Mouse (Mus musculus) neural tube, embryonic 12.5 days (tissue): ENCODE data around the gene Tmem38b. TPM values are rescaled to one million over a fixed set of nuclear protein-coding genes. Genes with fewer than 3 reads are reported as not detected.
A peak's percentile ranks its signal among the peaks of the same experiment; 100 is the strongest.

Experiments
- ATAC-seq: fragments of 200-750 bp; cut with Nextera tagmentation; 2 replicates; pipeline ENCODE4 v1.8.0; 2017; ENCODE audit warnings: low read depth, mild to moderate bottlenecking, moderate TSS enrichment, moderate library complexity; ENCODE audit not compliant: low FRiP score
- H3K27ac ChIP-seq: fragments of 300-500 bp; sonication (generic); 2 replicates; pipeline ENCODE4 v1.5.1; 2016
- H3K27me3 ChIP-seq: fragments of 300-500 bp; sonication (generic); replicated peaks from 2 replicates; pipeline ENCODE4 v1.6.1; 2016; ENCODE audit warnings: mild to moderate bottlenecking
- H3K36me3 ChIP-seq: fragments of 300-500 bp; sonication (generic); 2 replicates; pipeline ENCODE4 v1.6.1; 2016; ENCODE audit warnings: mild to moderate bottlenecking
- H3K4me1 ChIP-seq: fragments of 300-500 bp; sonication (generic); 2 replicates; pipeline ENCODE4 v1.6.1; 2016
- H3K4me2 ChIP-seq: fragments of 300-500 bp; sonication (generic); replicated peaks from 2 replicates; pipeline ENCODE4 v1.6.1; 2016; ENCODE audit warnings: mild to moderate bottlenecking
- H3K4me3 ChIP-seq: fragments of 300-500 bp; sonication (generic); 2 replicates; pipeline ENCODE4 v1.5.1; 2016
- H3K9ac ChIP-seq: fragments of 300-500 bp; sonication (generic); 2 replicates; pipeline ENCODE4 v1.6.1; 2016; ENCODE audit warnings: mild to moderate bottlenecking
- H3K9me3 ChIP-seq: fragments of 300-500 bp; sonication (generic); 2 replicates; pipeline ENCODE4 v1.6.1; 2016; ENCODE audit warnings: mild to moderate bottlenecking
- WGBS: fragments of 180-500 bp; shearing (Covaris S2); methylation state at CpG from one replicate; pipeline ENCODE4 v1.1.7; 2016; 5-methylcytosine and 5-hydroxymethylcytosine counted together
- polyA plus RNA-seq: library from polyadenylated mRNA; unstranded; fragments of >200 nt; fragmentation: Nextera tagmentation; extraction: Ambion mirVana; gene quantifications from 2 replicates; pipeline ENCODE4 v1.2.1, GENCODE M21; 2016

The Tmem38b gene
- polyA plus RNA-seq, result 5.3 and 5.4 TPM in 2 replicates

DNA sequence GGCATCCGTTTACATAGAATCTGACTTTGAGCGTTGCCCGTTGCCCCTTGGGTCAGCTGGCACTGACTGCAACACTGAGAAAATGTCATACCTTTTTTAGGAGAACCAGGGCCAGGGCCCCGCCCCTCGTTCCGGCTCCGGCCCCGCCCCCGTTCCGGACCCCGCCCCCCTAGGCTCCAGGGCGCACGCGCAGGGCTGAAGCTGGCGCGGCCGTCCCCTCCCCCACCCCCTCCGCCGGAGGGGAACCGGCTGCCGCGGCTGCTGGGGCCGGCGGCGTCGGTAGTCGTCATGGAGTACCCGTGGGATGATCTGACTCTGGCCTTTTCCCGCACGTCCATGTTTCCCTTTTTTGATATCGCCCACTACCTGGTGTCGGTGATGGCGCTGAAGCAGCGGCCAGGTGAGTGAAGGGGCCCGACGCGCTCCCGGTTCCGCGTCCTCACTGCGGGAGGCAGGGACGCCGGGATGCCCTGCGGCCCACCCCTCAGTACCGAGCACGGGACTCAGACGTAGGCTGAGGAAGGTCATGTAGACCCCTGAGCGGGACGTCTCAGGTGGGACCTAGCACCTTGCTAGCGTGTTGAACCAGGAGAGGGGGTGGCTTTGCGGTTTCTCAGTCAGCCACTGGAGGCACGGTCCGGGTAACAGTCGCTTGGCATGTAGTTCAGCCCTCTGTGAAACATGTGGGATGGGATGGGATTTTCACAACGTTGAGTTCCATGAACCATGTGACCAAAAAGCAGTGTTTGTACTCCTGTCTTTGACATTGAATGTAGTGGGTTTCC is at the start of gene Tmem38b:
Gene Tmem38b, plus strand, starts transcription at position 225 of the 785 bp plus-strand sequence.
- peak within 1 kb of the TSS; percentile 71 for H3K4me2 ChIP-seq
- no peaks in the 10 kb centered on the region for H3K27me3 ChIP-seq
- peak within 1 kb of the TSS; percentile 84 for H3K4me3 ChIP-seq
- ATAC-seq, result peak; percentile 94
- peak within 1 kb of the TSS; percentile 74 for H3K9ac ChIP-seq
- no peaks in the 10 kb centered on the region for H3K9me3 ChIP-seq
- H3K4me1 ChIP-seq, result peaks cover 5% of the 10 kb centered on the region; the same call in 1 of the 2 replicates
- no peaks in the 10 kb centered on the region for H3K36me3 ChIP-seq
- WGBS, result under 1% methylated on average over 55 of the region's 55 CpGs
- H3K27ac ChIP-seq, result no peak within 1 kb of the TSS

DNA sequence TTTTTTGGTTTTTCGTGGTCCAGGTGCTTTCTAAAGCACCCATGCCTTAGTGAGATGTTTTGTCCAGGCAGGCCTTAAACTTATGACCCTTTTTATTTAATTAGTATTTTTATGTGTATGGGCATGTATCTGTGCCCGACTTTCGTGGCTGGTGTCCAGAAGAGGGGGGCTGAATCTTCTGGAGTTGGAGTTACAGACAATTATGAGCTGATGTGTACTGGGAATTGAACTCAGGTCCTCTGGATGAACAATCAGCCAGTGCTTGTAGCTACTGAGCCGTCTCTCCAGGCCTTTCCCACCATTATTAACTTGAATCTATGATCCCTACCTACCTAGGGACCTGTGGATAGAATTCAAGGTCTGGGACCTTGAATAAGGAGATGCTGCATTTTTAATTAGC is 44.4 kb upstream of the Tmem38b start:
- no peak overlapping the region for H3K27ac ChIP-seq
- H3K4me1 ChIP-seq, result peaks cover 18% of the 10 kb centered on the region
- H3K4me2 ChIP-seq, result no peak overlapping the region
- H3K9me3 ChIP-seq, result no peaks in the 10 kb centered on the region
- WGBS, result 80% methylated on average over 4 of the region's 4 CpGs
- H3K36me3 ChIP-seq, result no peaks in the 10 kb centered on the region
- 0 out of 2 replicates have a peak, but pooled peaks cover 9% of the 10 kb centered on the region for H3K27me3 ChIP-seq
- H3K4me3 ChIP-seq, result no peak overlapping the region
- H3K9ac ChIP-seq, result no peak overlapping the region
- no peak for ATAC-seq

DNA sequence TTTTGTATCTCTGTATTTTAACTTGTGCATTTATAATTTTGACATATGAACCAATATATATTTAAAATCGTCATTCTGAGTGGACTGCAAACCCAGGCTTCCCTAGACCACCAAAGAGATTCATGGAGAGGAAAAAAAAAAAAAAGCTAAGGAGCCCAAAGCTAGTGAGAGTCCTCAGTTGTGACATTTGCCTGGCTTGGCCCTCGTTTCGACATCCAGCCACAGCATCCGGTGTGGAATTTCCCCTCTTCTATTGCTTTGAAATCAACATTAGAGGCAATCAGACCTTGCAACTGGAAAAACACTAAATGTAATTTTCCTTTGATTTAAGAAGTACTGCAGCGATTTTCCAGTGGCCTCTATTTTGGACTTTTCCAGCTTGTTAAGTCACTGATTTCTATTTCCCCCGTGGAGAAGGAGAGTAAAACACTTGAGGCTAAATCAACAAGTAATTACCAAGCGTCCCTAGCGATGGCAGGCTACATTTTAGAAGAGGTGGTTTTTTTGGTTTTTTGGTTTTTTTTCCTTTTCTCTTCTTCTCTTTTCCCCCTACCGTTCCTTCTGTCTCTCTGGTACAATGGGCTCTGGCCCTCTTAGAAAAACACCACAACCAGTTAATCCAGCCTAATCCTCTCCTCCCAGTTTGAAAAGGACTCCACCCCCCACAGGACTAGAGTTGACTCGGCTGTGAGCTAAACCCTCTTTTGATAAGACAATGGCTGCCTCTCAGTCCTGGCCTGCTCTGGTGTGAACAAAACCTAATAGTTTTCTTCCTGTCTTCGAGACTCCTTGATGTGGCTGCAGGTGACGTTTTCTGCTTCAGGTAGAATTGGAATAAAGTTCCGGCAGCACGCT is 43.4 kb upstream of the Tmem38b start:
- 32% methylated on average over 14 of the region's 14 CpGs for WGBS
- Histone ChIP-seq H3K4me3 (no peak overlapping the region), H3K4me1 (peaks cover 18% of the 10 kb centered on the region), H3K9ac (no peak overlapping the region), H3K36me3 (no peaks in the 10 kb centered on the region), H3K27me3 (0 out of 2 replicates have a peak, but pooled peaks cover 9% of the 10 kb centered on the region), H3K27ac (no peak overlapping the region), H3K9me3 (no peaks in the 10 kb centered on the region), H3K4me2 (no peak overlapping the region)
- no peak for ATAC-seq

DNA sequence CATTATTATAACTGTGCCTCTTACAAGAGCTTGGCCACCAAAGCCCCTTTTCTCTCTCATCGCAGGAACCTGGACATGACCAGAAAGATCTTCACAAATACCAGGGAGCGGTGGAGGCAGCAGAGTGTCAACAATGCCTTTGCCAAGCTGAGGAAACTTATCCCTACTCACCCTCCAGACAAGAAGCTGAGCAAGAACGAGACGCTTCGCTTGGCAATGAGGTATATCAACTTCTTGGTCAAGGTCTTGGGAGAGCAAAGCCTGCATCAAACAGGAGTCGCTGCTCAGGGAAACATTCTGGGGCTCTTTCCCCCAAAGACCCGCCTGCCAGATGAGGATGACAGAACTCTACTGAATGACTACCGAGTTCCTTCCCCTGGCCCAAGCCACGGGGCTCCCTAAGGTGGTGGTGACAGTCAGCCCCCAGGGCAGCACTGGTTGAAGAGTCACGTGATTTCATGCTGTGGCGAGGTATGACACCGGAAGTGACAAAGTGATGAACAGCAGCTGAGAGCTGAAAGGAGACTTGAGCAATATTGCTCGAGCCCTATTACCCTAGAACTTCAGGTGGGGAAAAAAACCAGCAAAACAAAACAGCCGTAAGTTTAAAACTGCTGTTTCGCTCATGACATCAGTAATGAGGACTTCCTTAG is 40.0 kb upstream of the Tmem38b start:
- Histone ChIP-seq H3K4me1 (no peaks in the 10 kb centered on the region), H3K27ac (no peak overlapping the region), H3K36me3 (no peaks in the 10 kb centered on the region), H3K9ac (no peak overlapping the region), H3K9me3 (no peaks in the 10 kb centered on the region), H3K4me3 (no peak overlapping the region), H3K4me2 (no peak overlapping the region), H3K27me3 (no peaks in the 10 kb centered on the region)
- no peak for ATAC-seq
- 87% methylated on average over 15 of the region's 15 CpGs for WGBS

DNA sequence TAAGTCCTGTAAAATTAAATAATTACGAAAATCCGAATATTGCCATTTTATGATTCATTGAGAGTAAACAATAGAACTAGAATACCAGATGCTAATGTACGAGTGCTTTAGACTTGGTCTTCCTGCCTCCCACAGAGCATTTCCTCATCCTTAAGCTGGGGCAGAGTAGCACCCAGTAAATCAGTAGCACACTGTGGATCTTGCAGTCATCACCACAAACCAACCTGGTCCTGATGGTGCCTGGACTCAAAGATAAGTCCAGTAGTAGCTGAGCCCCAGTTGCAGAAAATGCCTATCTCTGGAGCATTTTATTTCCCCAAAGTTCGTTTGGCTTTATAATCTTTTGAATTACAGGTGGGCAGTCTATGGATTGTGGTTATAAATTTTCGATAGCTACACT is 39.0 kb upstream of the Tmem38b start:
- ATAC-seq, result no peak

DNA sequence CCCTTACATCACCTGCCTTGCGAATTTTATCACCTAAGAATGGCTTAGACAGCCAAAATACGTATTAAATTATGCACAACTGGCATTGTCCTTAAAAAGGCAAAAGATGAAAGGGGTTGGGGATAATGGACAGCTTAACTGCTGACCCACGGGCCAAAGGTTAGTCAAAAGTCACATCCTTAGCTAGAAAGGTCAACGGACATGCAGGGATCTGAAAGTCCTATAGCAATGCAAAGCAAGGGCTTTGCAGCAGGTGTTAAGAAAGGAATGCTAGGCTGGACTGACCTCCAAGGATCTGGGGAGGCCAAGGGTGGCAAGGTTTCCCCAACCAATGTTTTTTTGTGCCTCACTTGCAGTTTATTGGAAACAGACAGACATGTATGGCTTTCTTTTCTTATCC is 36.5 kb upstream of the Tmem38b start:
- Histone ChIP-seq H3K4me1 (no peaks in the 10 kb centered on the region), H3K27ac (no peak overlapping the region), H3K36me3 (no peaks in the 10 kb centered on the region), H3K4me2 (no peak overlapping the region), H3K9me3 (no peaks in the 10 kb centered on the region), H3K4me3 (no peak overlapping the region), H3K9ac (no peak overlapping the region), H3K27me3 (no peaks in the 10 kb centered on the region)
- ATAC-seq, result no peak
- 6% methylated on average over 4 of the region's 4 CpGs for WGBS

More for the DNA sequence above, 39.0 kb upstream of the Tmem38b start:
- Histone ChIP-seq H3K4me2 (no peak overlapping the region), H3K27me3 (no peaks in the 10 kb centered on the region), H3K36me3 (no peaks in the 10 kb centered on the region), H3K4me1 (no peaks in the 10 kb centered on the region), H3K9ac (no peak overlapping the region), H3K27ac (no peak overlapping the region), H3K9me3 (no peaks in the 10 kb centered on the region), H3K4me3 (no peak overlapping the region)
- 76% methylated on average over 5 of the region's 5 CpGs for WGBS

DNA sequence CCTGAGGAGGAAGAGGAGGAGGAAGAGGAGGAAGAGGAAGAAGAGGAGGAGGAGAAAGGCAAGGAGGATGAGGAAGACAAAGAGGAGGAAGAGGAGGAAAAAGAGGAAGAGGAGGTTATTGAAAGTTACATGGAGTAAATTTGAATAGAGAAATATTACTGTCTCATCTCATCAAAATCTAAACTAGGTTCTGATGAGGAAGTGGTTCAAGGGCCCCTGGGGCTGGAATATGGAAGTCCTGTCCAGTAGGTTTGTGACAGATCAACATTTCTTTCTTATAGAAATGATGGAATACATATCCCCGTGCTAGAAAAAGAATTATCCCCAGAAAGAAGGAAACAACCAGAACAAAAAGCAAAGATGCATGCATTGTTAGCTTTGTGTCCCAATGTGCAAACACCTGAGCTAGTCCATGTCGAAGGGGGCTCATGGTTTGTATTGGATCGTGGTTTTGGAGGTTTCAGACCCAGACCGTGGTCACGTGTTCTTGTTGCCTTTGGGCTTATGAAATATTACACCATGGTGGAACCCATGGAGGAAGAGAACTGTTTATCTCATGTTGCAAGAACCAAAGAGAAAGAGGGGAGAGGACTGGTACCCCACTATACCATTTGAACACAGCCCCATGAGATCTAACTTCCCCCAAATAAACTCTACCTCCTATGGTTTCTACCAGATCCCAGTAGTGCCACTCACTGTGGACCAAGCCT is 31.4 kb upstream of the Tmem38b start:
- no peak overlapping the region for H3K9ac ChIP-seq
- no peaks in the 10 kb centered on the region for H3K36me3 ChIP-seq
- H3K27me3 ChIP-seq, result no peaks in the 10 kb centered on the region
- no peak overlapping the region for H3K4me2 ChIP-seq
- no peaks in the 10 kb centered on the region for H3K9me3 ChIP-seq
- 90% methylated on average over 5 of the region's 5 CpGs for WGBS
- no peak for ATAC-seq
- H3K4me3 ChIP-seq, result no peak overlapping the region
- H3K27ac ChIP-seq, result no peak overlapping the region
- H3K4me1 ChIP-seq, result peaks cover 7% of the 10 kb centered on the region; the same call in 1 of the 2 replicates

DNA sequence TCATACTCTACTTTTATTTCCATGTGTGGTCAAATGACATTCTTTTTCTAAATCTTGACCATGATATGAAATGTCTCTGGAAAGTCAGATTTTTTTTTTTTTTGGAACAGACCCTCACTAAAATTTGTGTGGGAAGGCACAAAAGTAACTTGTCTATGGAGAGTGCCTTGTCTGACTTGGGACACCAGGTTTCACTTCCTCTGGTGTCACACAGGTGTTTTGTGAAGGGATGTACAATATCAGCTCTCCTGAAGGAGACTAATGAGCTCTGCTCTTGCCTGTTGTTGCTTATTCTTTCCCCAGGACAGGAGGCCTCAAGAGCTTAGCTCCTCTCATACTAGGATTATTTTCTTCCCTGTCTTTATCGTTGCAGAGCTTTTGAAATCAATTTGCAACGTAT is 30.8 kb upstream of the Tmem38b start:
- H3K27ac ChIP-seq, result no peak overlapping the region
- ATAC-seq, result no peak
- H3K4me3 ChIP-seq, result no peak overlapping the region
- no peak overlapping the region for H3K9ac ChIP-seq
- H3K4me2 ChIP-seq, result no peak overlapping the region
- 59% methylated on average over 2 of the region's 2 CpGs for WGBS
- no peaks in the 10 kb centered on the region for H3K27me3 ChIP-seq
- H3K9me3 ChIP-seq, result no peaks in the 10 kb centered on the region
- no peaks in the 10 kb centered on the region for H3K36me3 ChIP-seq
- peaks cover 7% of the 10 kb centered on the region; the same call in 1 of the 2 replicates for H3K4me1 ChIP-seq

DNA sequence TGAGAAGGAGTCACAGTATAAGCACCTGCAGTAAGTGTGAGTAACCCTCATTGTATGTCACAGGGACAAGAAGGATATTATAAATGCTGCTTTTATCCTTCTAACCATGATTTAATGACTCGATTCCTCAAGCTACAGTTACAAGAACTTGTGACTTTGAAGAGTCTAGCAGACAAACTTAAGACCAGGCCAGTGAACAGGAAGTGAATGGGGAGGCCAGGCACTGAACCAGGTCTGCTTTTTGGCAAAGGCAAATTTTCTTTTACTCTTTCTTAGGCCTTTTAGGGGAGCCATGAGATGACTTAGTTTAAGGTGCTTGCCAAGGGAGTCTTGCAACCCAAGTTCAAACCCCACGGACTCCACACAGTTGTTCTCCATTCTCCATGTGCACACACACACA is 30.1 kb upstream of the Tmem38b start:
- WGBS, result 87% methylated on average over 2 of the region's 2 CpGs
- no peak for ATAC-seq
- Histone ChIP-seq H3K36me3 (no peaks in the 10 kb centered on the region), H3K27me3 (no peaks in the 10 kb centered on the region), H3K9ac (no peak overlapping the region), H3K9me3 (no peaks in the 10 kb centered on the region), H3K4me3 (no peak overlapping the region), H3K27ac (no peak overlapping the region), H3K4me1 (peaks cover 7% of the 10 kb centered on the region; the same call in 1 of the 2 replicates), H3K4me2 (no peak overlapping the region)

DNA sequence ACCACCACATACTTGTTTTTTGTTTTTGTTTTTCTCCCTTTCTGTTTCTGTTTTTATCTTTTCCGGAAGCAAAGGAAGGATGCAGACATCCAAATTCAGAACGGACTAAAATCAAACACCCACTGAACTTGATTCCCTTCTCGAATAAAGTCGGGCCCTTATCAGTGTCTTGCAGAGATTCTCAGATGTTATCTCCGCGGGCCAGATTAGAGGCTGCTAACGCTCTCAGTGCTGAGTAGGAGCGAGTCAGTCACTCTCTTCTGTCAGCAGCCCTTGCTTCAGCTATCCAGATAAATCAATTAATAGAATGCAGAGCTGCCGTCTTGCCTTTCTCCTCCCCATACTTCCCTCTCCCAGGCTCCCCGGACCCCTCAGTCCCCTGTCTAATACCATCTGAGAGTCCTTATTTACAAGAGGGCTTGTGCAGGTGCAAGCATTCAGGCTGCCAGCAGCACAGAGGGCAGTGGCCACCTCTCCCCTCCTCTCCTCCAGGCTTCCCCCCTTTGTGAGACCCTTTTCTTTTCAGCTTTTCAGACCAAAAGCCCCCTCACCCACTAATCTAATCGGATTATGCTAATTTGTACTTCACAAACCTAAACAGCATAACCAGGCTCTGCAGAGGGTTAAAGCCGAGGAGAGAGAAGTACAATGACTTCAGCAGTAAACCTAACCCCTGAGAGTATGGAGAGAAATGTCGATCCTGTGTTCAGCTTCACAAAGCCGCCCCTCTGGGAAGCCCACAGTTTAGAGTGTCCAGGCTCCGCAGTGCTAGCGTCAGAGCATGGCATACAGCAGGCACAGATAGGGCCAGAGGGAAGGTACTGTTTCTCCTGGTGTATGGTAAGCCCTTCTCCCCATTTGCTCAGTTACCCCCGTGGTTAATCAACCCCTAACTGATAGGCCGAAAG is 28.7 kb upstream of the Tmem38b start:
- H3K4me1 ChIP-seq, result peaks cover 7% of the 10 kb centered on the region; the same call in 1 of the 2 replicates
- peak; percentile 65 for ATAC-seq
- peak overlapping the region; percentile 23; the same call in 1 of the 2 replicates for H3K4me2 ChIP-seq
- 25% methylated on average over 18 of the region's 18 CpGs for WGBS
- H3K9ac ChIP-seq, result no peak overlapping the region
- no peaks in the 10 kb centered on the region for H3K36me3 ChIP-seq
- no peaks in the 10 kb centered on the region for H3K9me3 ChIP-seq
- no peak overlapping the region for H3K27ac ChIP-seq
- H3K27me3 ChIP-seq, result no peaks in the 10 kb centered on the region
- no peak overlapping the region for H3K4me3 ChIP-seq
